Mouse (Mus musculus) neural tube, embryonic 15.5 days (tissue): ENCODE results near the gene Fuom. TPM values are rescaled to one million over a fixed set of nuclear protein-coding genes. Genes with fewer than 3 reads are reported as not detected.
"Not testable (repeated sequence)": the region's sequence is repeated elsewhere in the genome, so short reads cannot be mapped to it uniquely, and the experiment has no call there.

ENCODE experiments used
- ATAC-seq: fragments of 200-750 bp; cut with Nextera tagmentation; 2 replicates; pipeline ENCODE4 v1.8.0; 2017; ENCODE audit warnings: mild to moderate bottlenecking, moderate TSS enrichment, moderate library complexity; ENCODE audit not compliant: low FRiP score
- H3K27ac ChIP-seq: fragments of 300-500 bp; sonication (generic); replicated peaks from 2 replicates; pipeline ENCODE4 v1.5.1; 2015; ENCODE audit warnings: mild to moderate bottlenecking, inconsistent platforms
- H3K27me3 ChIP-seq: fragments of 300-500 bp; sonication (generic); replicated peaks from 2 replicates; pipeline ENCODE4 v1.6.1; 2015; ENCODE audit warnings: inconsistent platforms
- H3K36me3 ChIP-seq: fragments of 300-500 bp; sonication (generic); 2 replicates; pipeline ENCODE4 v1.6.1; 2015; ENCODE audit warnings: inconsistent platforms
- H3K4me1 ChIP-seq: fragments of 300-500 bp; sonication (generic); 2 replicates; pipeline ENCODE4 v1.6.1; 2015; ENCODE audit warnings: inconsistent platforms
- H3K4me2 ChIP-seq: fragments of 300-500 bp; sonication (generic); 2 replicates; pipeline ENCODE4 v1.6.1; 2015; ENCODE audit warnings: inconsistent platforms, mild to moderate bottlenecking, moderate library complexity
- H3K4me3 ChIP-seq: fragments of 300-500 bp; sonication (generic); replicated peaks from 2 replicates; pipeline ENCODE4 v1.5.1; 2015; ENCODE audit warnings: mild to moderate bottlenecking, inconsistent platforms
- H3K9ac ChIP-seq: fragments of 300-500 bp; sonication (generic); replicated peaks from 2 replicates; pipeline ENCODE4 v1.6.1; 2015; ENCODE audit warnings: mild to moderate bottlenecking, inconsistent platforms
- H3K9me3 ChIP-seq: fragments of 300-500 bp; sonication (generic); replicated peaks from 2 replicates; pipeline ENCODE4 v1.6.1; 2016; ENCODE audit warnings: inconsistent platforms
- WGBS: fragments of 180-500 bp; shearing (Covaris S2); methylation state at CpG from one replicate; pipeline ENCODE4 v1.1.7; 2015; ENCODE audit warnings: mixed read lengths; 5-methylcytosine and 5-hydroxymethylcytosine counted together
- polyA plus RNA-seq: library from polyadenylated mRNA; unstranded; fragments of >200 nt; fragmentation: Nextera tagmentation; extraction: Ambion mirVana; gene quantifications from 2 replicates; pipeline ENCODE4 v1.2.1, GENCODE M21; 2015

The Fuom gene
- polyA plus RNA-seq = 48.1 and 51.2 TPM in 2 replicates

DNA sequence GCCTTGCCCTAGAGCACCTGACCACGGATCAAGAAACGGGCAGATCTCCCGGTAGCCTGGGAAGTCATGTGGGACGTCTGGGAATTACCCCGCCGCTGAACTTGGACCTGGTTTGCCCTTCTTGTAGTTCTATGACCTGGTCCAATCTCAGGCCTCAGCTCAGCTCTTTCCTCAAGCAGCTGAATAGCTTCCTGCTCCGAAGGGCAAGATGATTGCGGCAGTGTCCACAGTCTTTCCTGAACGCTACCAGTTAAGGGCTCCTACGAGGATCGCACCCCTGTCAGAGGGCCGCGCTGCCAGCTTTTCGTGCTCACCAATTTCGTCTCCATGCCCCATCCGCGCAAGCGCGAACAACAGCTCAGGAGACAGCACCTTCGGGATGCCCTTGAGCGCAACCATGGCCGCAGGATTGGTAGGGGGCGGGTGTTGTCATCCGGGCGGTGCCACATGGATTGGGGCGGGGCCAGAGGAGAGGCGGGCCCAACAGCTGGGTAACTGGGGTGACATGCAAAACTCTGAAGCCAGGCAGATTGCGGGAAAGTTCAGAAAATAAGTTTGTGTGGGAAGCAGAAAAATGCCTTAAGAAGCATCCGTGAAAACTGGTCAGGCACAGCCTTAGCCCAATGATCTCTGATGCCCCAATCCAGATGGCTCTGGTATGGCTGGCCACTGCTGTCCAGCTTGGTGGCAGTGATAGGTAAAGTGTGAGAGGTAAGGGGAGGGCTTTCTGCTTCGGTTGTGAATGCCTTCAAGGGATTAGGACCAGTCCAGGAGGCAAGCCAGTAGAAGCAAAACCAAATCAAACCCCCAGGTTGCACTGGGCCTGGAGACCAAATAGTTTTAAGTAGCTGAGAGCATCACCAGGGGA lies at the start of gene Fuom:
Gene Fuom (minus strand): TSS at position 449 of the 868 bp plus-strand sequence.
- Histone ChIP-seq H3K27ac (peak within 1 kb of the TSS; percentile 75), H3K27me3 (no peaks in the 10 kb centered on the region), H3K36me3 (peaks cover 20% of the 10 kb centered on the region), H3K9me3 (no peaks in the 10 kb centered on the region), H3K4me2 (peak within 1 kb of the TSS; percentile 67), H3K4me3 (peak within 1 kb of the TSS; percentile 44), H3K9ac (peak within 1 kb of the TSS; percentile 56), H3K4me1 (peaks cover 14% of the 10 kb centered on the region)
- peak; percentile 93 for ATAC-seq
- WGBS = 1% methylated on average over 30 of the region's 30 CpGs

DNA sequence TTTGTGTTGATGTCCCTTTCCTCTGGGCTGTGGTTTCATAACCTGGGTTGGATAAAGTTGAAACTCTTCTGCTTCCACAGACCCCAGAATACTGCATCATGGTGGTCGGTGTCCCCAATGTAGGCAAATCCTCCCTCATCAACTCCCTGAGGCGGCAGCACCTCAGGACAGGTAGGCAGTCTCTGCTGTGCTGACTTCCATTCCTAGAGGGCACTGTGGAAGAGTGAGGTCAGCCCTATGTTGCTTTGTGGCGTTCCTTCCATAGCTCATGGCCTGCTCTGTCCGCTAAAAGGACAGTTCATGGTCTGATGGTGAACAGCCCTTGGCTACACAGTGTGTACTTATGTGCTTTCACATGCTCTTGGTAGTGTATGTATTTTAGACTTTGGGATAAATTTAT lies 42.3 kb upstream of the Fuom start:
- 81% methylated on average over 4 of the region's 4 CpGs for WGBS
- Histone ChIP-seq H3K9ac (no peak overlapping the region), H3K36me3 (no peaks in the 10 kb centered on the region), H3K4me2 (no peak overlapping the region), H3K4me1 (no peaks in the 10 kb centered on the region), H3K9me3 (no peaks in the 10 kb centered on the region), H3K27me3 (no peaks in the 10 kb centered on the region), H3K4me3 (no peak overlapping the region), H3K27ac (no peak overlapping the region)
- no peak for ATAC-seq

GRCm38 (mm10) chr7:140141350-140141749 lies 39.1 kb upstream of the Fuom start:
- Histone ChIP-seq H3K4me1 (peaks cover 12% of the 10 kb centered on the region), H3K4me3 (no peak overlapping the region), H3K36me3 (no peaks in the 10 kb centered on the region), H3K27ac (no peak overlapping the region), H3K9me3 (no peaks in the 10 kb centered on the region), H3K27me3 (no peaks in the 10 kb centered on the region), H3K4me2 (0 out of 2 replicates have a peak overlapping the region, but pooled peaks have one; percentile 9), H3K9ac (no peak overlapping the region)
- no peak for ATAC-seq
- 7% methylated on average over 14 of the region's 14 CpGs for WGBS

DNA sequence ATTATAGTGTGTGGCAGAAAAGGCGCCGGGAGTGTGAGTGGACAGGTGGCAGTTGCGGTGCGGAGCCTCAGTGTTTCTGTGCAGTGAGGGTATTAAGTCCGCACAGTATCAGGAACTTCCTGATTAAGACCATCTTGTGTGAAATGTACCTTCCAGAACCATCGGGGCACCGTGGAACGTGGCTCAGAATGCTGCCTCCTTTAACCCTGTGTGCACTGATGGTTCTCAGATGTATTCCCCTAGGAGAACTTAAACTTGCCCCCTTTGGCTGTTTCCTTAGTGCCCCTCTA lies 35.7 kb upstream of the Fuom start:
- peaks cover 12% of the 10 kb centered on the region for H3K4me1 ChIP-seq
- H3K27ac ChIP-seq = peak overlapping the region; percentile 92
- no peaks in the 10 kb centered on the region for H3K36me3 ChIP-seq
- no peak; the same call in 1 of the 2 replicates for ATAC-seq
- peak overlapping the region; percentile 78 for H3K4me3 ChIP-seq
- peak overlapping the region; percentile 95 for H3K9ac ChIP-seq
- under 1% methylated on average over 8 of the region's 8 CpGs for WGBS
- no peaks in the 10 kb centered on the region for H3K9me3 ChIP-seq
- no peaks in the 10 kb centered on the region for H3K27me3 ChIP-seq
- H3K4me2 ChIP-seq = peak overlapping the region; percentile 84

- Histone ChIP-seq H3K4me2 (peak within 1 kb of the TSS; percentile 84), H3K36me3 (no peaks in the 10 kb centered on the region), H3K27me3 (no peaks in the 10 kb centered on the region), H3K4me3 (peak within 1 kb of the TSS; percentile 78), H3K9ac (peak within 1 kb of the TSS; percentile 95), H3K9me3 (no peaks in the 10 kb centered on the region), H3K4me1 (peaks cover 12% of the 10 kb centered on the region), H3K27ac (peak within 1 kb of the TSS; percentile 92)
- 2% methylated on average over 39 of the region's 39 CpGs for WGBS
- peak; percentile 98 for ATAC-seq
These were observed 35.1 kb upstream of the Fuom start, which contains the start of gene Mtg1 for GRCm38 (mm10) chr7:140137135-140138020. Mtg1 (plus strand) TSS chr7:140137564.

DNA sequence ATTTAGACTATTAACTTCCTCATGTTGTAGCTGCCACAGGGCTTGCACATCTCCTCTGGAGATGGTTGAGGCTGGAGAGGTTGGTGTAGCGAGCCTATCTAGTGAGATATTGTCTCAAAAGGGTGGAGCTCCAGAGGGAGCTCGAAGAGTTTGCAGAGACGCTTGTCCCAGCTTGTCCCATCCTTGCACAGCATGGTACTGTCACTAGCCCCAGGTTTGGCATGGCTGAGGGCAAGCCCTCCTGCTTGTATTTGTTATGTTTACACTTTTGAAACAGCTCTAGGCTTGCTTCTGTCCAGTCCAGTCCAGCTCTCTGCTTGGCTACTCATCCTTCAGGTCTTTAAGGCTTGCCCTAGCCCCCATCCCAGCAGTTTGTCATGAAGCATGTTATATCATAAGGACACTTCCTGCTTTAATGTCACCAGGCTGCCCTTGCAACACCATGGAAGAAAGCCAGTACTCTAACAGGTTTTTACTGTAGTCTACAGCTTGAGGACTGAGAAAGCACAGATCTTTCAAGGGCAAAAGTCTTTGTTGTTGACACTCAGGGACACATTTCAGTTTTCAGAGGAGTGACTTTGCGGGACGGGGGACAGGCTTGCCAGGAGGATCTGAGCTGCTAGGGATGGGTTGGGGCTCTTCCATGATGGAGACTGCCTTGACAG lies 33.0 kb upstream of the Fuom start:
- no peak overlapping the region for H3K27ac ChIP-seq
- peaks cover 12% of the 10 kb centered on the region for H3K4me1 ChIP-seq
- WGBS = 86% methylated on average over 5 of the region's 5 CpGs
- H3K9ac ChIP-seq = no peak overlapping the region
- no peaks in the 10 kb centered on the region for H3K27me3 ChIP-seq
- no peak for ATAC-seq
- H3K9me3 ChIP-seq = no peaks in the 10 kb centered on the region
- H3K4me3 ChIP-seq = no peak overlapping the region
- no peaks in the 10 kb centered on the region for H3K36me3 ChIP-seq
- no peak overlapping the region for H3K4me2 ChIP-seq

- H3K36me3 ChIP-seq = not testable (repeated sequence)
- WGBS = 88% methylated on average over 7 of the region's 7 CpGs
These were observed 31.8 kb upstream of the Fuom start for GRCm38 (mm10) chr7:140134033-140134432.

GRCm38 (mm10) chr7:140132184-140132583 lies 29.9 kb upstream of the Fuom start:
- not testable (repeated sequence) for H3K4me2 ChIP-seq, H3K27me3 ChIP-seq, H3K9me3 ChIP-seq, H3K4me1 ChIP-seq, ATAC-seq, H3K27ac ChIP-seq, H3K4me3 ChIP-seq, H3K36me3 ChIP-seq, H3K9ac ChIP-seq
- WGBS = 95% methylated on average over 7 of the region's 7 CpGs

More at GRCm38 (mm10) chr7:140134033-140134432, 31.8 kb upstream of the Fuom start:
- not testable (repeated sequence) for H3K4me3 ChIP-seq, H3K27ac ChIP-seq, H3K4me2 ChIP-seq, H3K27me3 ChIP-seq, H3K9me3 ChIP-seq, H3K9ac ChIP-seq, ATAC-seq
- H3K4me1 ChIP-seq = peaks cover 12% of the 10 kb centered on the region

DNA sequence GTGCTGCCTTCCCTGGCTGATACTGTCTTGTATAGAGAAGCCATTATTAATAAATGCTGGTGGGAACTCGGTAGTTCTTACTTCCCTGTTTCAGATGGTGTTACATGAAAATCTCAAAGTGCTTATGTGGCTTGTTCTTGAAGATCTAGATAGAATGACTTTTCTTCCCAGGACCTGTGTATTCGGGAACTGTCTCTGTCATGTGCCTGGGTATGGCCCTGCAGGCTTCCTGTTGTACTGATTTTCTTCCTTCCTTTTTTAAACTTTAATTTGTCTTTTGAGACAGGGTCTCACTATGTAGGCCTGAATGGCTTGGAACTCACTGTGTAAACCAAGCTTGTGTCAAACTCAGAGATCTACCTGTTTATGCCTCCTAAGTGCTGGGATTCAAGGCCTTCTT lies 25.7 kb upstream of the Fuom start:
- Histone ChIP-seq H3K27me3 (no peaks in the 10 kb centered on the region), H3K4me3 (no peak overlapping the region), H3K9me3 (no peaks in the 10 kb centered on the region), H3K4me2 (no peak overlapping the region), H3K4me1 (peaks cover 15% of the 10 kb centered on the region), H3K27ac (no peak overlapping the region), H3K36me3 (peaks cover 3% of the 10 kb centered on the region; the same call in 1 of the 2 replicates), H3K9ac (no peak overlapping the region)
- no peak for ATAC-seq
- 89% methylated on average over 2 of the region's 2 CpGs for WGBS

DNA sequence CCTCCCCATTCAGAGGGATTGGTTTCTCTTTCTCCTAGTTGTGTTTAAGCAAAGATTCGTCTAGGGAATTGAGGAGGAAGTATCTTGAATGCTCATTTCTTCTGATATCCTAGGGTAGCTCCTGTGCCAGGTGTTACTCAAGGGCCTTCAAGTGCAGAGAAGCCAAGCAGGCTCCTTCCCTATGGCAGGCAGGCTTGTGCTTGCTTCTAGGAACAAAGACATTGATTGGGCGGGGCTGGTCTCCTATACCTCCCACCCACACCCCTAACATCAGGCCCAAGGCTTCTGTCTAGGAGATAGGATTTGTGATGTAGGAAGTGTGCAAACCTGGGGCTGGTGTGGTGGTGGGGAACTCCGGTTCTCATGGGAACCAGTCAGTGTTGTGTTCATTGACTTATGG lies 24.7 kb upstream of the Fuom start:
- WGBS = 90% methylated on average over 3 of the region's 3 CpGs
- Histone ChIP-seq H3K9ac (no peak overlapping the region), H3K27me3 (no peaks in the 10 kb centered on the region), H3K4me1 (peaks cover 15% of the 10 kb centered on the region), H3K4me3 (no peak overlapping the region), H3K9me3 (no peaks in the 10 kb centered on the region), H3K27ac (no peak overlapping the region), H3K36me3 (peaks cover 3% of the 10 kb centered on the region; the same call in 1 of the 2 replicates), H3K4me2 (no peak overlapping the region)
- ATAC-seq = no peak

- peak overlapping the region; percentile 73 for H3K4me3 ChIP-seq
- H3K4me2 ChIP-seq = peak overlapping the region; percentile 83
- peak overlapping the region; percentile 75 for H3K9ac ChIP-seq
- H3K9me3 ChIP-seq = no peaks in the 10 kb centered on the region
- 9% methylated on average over 5 of the region's 5 CpGs for WGBS
- no peaks in the 10 kb centered on the region for H3K27me3 ChIP-seq
- ATAC-seq = no peak
- H3K4me1 ChIP-seq = peaks cover 15% of the 10 kb centered on the region
- peaks cover 3% of the 10 kb centered on the region; the same call in 1 of the 2 replicates for H3K36me3 ChIP-seq
- H3K27ac ChIP-seq = peak overlapping the region; percentile 58; the same call in 1 of the 2 replicates
These were observed 23.7 kb upstream of the Fuom start for GRCm38 (mm10) chr7:140126022-140126350.
